Comparison of ENCODE assay signal across 23 mouse cellular contexts in the genomic region with DNA sequence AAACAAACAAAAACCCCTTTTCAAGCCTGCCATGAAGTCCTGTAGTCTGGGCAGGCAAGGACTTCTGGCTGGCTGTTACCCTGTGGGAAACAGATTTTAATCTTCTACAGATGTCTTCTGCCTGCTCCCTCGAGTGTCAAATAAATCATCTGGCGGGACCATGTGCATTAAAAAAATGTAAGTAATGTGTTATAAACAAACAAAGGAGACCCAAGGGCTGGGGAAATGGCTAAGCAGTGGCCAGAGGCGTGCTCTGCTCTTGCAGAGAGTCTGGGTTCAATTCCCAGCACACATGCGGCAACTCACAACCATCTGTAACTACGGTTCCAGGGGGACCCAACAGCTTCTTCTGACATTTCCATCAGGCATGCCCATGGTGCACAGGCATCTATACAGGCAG.
A peak's percentile ranks its signal among the peaks of the same experiment; 100 is the strongest.
DNase-seq lines count a peak whose midpoint lies in the region; ATAC-seq and TF ChIP-seq lines count a peak whose summit lies in the region.
"Had no signal": no experiment of that assay in that cellular context is flagged by ENCODE, and none has a peak within 500 bp of the region (broad histone marks: within the 10 kb centered on the region; RNA-seq: fewer than 3 reads in every experiment).

No protein-coding gene starts in this region.

- H3K27me3 ChIP-seq in heart, adult 2 months (ENCODE audit: control insufficient read depth, insufficient read depth, low read length) = no peaks in the 10 kb centered on the region
- no peaks in the 10 kb centered on the region for H3K27me3 ChIP-seq in kidney, postnatal 0 days (ENCODE audit: insufficient read depth, low read length)
- H3K27me3 ChIP-seq: hindbrain, embryonic 15.5 days had no signal

- TF ChIP-seq CTCF in heart, adult 2 months (IDR thresholded peaks at IDR 0.05) = no peak
- no peak for TF ChIP-seq CTCF in kidney, postnatal 0 days (IDR thresholded peaks at IDR 0.05; ENCODE audit: low read depth)

- H3K9me3 ChIP-seq in kidney, postnatal 0 days (replicated peaks; ENCODE audit: low read length) = no peaks in the 10 kb centered on the region
- H3K9me3 ChIP-seq: hindbrain, embryonic 10.5 days; hindbrain, embryonic 15.5 days had no signal

- no peak for TF ChIP-seq POLR2A in heart, adult 2 months (IDR thresholded peaks at IDR 0.05; ENCODE audit: insufficient read depth, low read depth, low read length)

- no peaks in the 10 kb centered on the region for H3K36me3 ChIP-seq in heart, adult 2 months (ENCODE audit: control insufficient read depth, insufficient read depth, low read length)
- H3K36me3 ChIP-seq in kidney, postnatal 0 days (ENCODE audit: insufficient read depth, low read length) = no peaks in the 10 kb centered on the region
- H3K36me3 ChIP-seq: hindbrain, embryonic 10.5 days; hindbrain, embryonic 15.5 days had no signal

- H3K4me2 ChIP-seq in kidney, postnatal 0 days (ENCODE audit: low read length) = no peak overlapping the region
- H3K4me2 ChIP-seq: hindbrain, embryonic 15.5 days; midbrain, embryonic 11.5 days had no signal

- no peak for TF ChIP-seq EP300 in heart, adult 2 months (IDR thresholded peaks at IDR 0.05; ENCODE audit: insufficient read depth, low read depth, low read length)

- no peak for ATAC-seq in kidney, postnatal 0 days (replicated peaks; ENCODE audit: low FRiP score, low read depth)
- ATAC-seq: inflammation-experienced regulatory T-cells, adult 6 months; midbrain, embryonic 16.5 days had no signal

- H3K4me1 ChIP-seq in heart, adult 2 months (ENCODE audit: control insufficient read depth, insufficient read depth, low read length) = peaks cover 12% of the 10 kb centered on the region
- H3K4me1 ChIP-seq in kidney, postnatal 0 days (replicated peaks; ENCODE audit: insufficient read depth, low read length) = peaks cover 29% of the 10 kb centered on the region

- 82% methylated on average over 5 of the region's 5 CpGs for WGBS in heart, adult 2 months
- WGBS in kidney, postnatal 0 days = 55% methylated on average over 5 of the region's 5 CpGs

- 0 out of 2 replicates have a peak, but pooled peaks cover 1% of the 10 kb centered on the region for H3K79me2 ChIP-seq in heart, adult 2 months (replicated peaks; ENCODE audit: control insufficient read depth, insufficient read depth, low read length)

- DNase-seq in heart, adult 11 months = peak; percentile 55
- no peak for DNase-seq in heart, adult 2 months
- peak; percentile 63 for DNase-seq in kidney, postnatal 0 days (ENCODE audit: low spot score)
- DNase-seq in kidney, adult 8-10 months = no peak
- DNase-seq in NIH3T3 (ENCODE audit: low read depth) = peak; percentile 62
- peak; percentile 53 for DNase-seq in mesoderm, embryonic 11.5 days (ENCODE audit: low read depth, low spot score)
- no peak for DNase-seq in spleen, postnatal 36 days (ENCODE audit: low spot score in 2 of 2)
- DNase-seq: adrenal gland, postnatal 25 days; cerebellum, adult 2 months; cerebellum, postnatal 14 days; heart, postnatal 14 days; layer of hippocampus, adult 9-11 months; liver; lung, adult 2 months; right cerebral cortex, postnatal 25 days; thymus, postnatal 14 days had no signal

- no peak overlapping the region for H3K4me3 ChIP-seq in heart, adult 2 months
- no peak overlapping the region for H3K4me3 ChIP-seq in kidney, postnatal 0 days (replicated peaks; ENCODE audit: low read depth, low read length)
- H3K4me3 ChIP-seq: hindbrain, embryonic 10.5 days; hindbrain, embryonic 15.5 days; myocyte had no signal

- H3K9ac ChIP-seq in heart, adult 2 months (ENCODE audit: low read depth, low read length) = no peak overlapping the region
- no peak overlapping the region for H3K9ac ChIP-seq in kidney, postnatal 0 days (ENCODE audit: low read depth, low read length)
- H3K9ac ChIP-seq: hindbrain, embryonic 15.5 days; liver, embryonic 14.5 days had no signal

- intact Hi-C loops in heart, adult 2 months (cut with DNase I) = no loop called here

- no peak overlapping the region for H3K27ac ChIP-seq in heart, adult 2 months
- H3K27ac ChIP-seq in kidney, postnatal 0 days = peak overlapping the region; percentile 92; the same call in 1 of the 2 replicates
- H3K27ac ChIP-seq: hindbrain, embryonic 15.5 days; liver, embryonic 14.5 days had no signal

Comparison
In these comparisons a context has a peak if more than half of its experiments do, and no peak if none do; other contexts are left out.
1. DNase-seq: peak in heart, adult 11 months (single experiment), kidney, postnatal 0 days (single experiment), NIH3T3 (single experiment) and mesoderm, embryonic 11.5 days (single experiment); none in heart, adult 2 months (0 of 2), kidney, adult 8-10 months (0 of 2) and spleen, postnatal 36 days (0 of 2).